Mouse (Mus musculus) cortical plate, adult 2 months (tissue): ENCODE results near the gene Gpx5. TPM values are rescaled to one million over a fixed set of nuclear protein-coding genes. Genes with fewer than 3 reads are reported as not detected.

Source experiments
- H3K27ac ChIP-seq: fragments of 200-500 bp; 2 replicates; pipeline ENCODE4 v1.5.1; 2012; ENCODE audit warnings: low read length, control low read depth, inconsistent platforms; ENCODE audit not compliant: insufficient read depth
- H3K4me1 ChIP-seq: fragments of 200-500 bp; 2 replicates; pipeline ENCODE4 v1.6.1; 2011; ENCODE audit warnings: low read length; ENCODE audit not compliant: control insufficient read depth, insufficient read depth
- H3K4me3 ChIP-seq: fragments of 200-500 bp; 2 replicates; pipeline ENCODE4 v1.5.1; 2011; ENCODE audit warnings: mild to moderate bottlenecking, low read length, control low read depth; ENCODE audit not compliant: insufficient read depth
- CTCF ChIP-seq: fragments of 200-500 bp; IDR thresholded peaks from 2 replicates; pipeline ENCODE4 v1.5.1; 2011; ENCODE audit warnings: mild to moderate bottlenecking, control low read depth, low read length; ENCODE audit not compliant: insufficient read depth; ENCODE audit errors: extremely low read depth
- POLR2A ChIP-seq: fragments of 200-500 bp; IDR thresholded peaks from 2 replicates; pipeline ENCODE4 v1.6.1; 2011; ENCODE audit warnings: mild to moderate bottlenecking, low read length, control low read depth; ENCODE audit not compliant: insufficient read depth; ENCODE audit errors: extremely low read depth
- polyA plus RNA-seq: library from polyadenylated mRNA; depleted of rRNA; stranded (reverse); fragments of >200 nt; gene quantifications from 2 replicates; pipeline ENCODE4 v1.2.3, GENCODE M21; 2012

The Gpx5 gene
- polyA plus RNA-seq, 1 experiment, result 0.10 TPM

DNA sequence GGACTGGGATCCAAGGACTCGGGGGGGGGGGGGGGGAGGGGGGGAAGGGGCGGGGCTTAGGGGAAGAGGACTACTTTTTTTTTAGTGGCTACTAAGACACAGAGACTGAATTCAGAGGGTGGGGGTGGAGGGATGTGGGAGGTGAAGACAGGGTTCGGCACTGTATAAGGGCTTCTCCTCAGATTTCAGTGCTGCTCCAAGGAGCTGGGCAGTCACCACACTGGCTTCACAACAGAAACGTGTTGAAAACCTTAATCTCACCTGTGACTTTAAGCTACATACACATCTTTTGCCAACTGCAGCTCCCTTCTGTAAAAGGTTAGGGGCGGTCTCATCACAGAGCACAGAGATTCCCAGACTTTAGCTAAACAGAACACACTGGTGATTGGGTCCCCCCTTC, 20.3 kb upstream of the Gpx5 start:
- no peak overlapping the region for H3K4me3 ChIP-seq
- no peaks in the 10 kb centered on the region for H3K4me1 ChIP-seq
- H3K27ac ChIP-seq, result no peak overlapping the region
- no peak for TF ChIP-seq CTCF

DNA sequence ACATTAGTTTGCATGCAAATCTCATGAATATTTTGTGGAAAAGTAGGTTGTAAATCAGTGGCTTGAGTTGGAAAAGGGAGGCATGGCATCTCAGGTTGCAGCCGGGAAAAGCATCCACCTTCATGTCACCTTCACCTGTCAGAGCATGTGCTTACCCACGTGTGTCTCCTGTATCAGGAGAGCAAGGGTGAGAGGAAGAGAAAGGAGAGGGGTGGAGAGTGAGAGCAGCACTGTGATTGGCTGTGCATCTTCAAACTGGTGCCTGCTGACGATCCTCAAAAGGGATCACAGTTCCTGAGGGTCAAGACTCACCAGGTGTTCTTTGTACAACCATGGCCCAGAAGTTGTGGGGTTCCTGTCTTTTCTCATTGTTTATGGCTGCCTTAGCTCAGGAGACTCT, 19.4 kb upstream of the Gpx5 start, which contains the start of gene Gpx6:
Gene Gpx6, plus strand, starts transcription at position 200 of the 400 bp plus-strand sequence.
- Histone ChIP-seq H3K27ac (no peak within 1 kb of the TSS), H3K4me1 (no peaks in the 10 kb centered on the region), H3K4me3 (no peak within 1 kb of the TSS)
- TF ChIP-seq POLR2A (no peak), CTCF (no peak)

DNA sequence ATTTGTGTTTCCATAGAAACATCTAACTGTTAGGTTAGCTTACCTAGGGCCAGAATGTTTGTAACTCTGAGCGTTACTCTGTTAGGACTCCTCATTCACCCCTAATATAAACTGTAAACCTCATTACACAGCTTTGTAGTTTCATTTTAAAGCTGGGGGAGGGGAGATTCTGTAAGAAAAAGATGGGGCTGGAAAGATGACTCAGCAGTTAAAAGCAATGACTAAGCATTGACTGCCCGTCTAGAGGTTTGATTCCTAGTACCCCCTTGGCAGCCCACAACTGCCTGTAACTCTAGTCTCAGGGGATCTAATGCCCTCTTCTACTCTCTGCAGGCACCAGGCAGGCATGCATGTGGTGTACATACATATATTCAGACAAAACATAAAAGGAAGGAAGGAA, 17.3 kb upstream of the Gpx5 start:
- no peak overlapping the region for H3K27ac ChIP-seq
- H3K4me3 ChIP-seq, result no peak overlapping the region
- H3K4me1 ChIP-seq, result no peaks in the 10 kb centered on the region
- TF ChIP-seq POLR2A (no peak), CTCF (no peak)

DNA sequence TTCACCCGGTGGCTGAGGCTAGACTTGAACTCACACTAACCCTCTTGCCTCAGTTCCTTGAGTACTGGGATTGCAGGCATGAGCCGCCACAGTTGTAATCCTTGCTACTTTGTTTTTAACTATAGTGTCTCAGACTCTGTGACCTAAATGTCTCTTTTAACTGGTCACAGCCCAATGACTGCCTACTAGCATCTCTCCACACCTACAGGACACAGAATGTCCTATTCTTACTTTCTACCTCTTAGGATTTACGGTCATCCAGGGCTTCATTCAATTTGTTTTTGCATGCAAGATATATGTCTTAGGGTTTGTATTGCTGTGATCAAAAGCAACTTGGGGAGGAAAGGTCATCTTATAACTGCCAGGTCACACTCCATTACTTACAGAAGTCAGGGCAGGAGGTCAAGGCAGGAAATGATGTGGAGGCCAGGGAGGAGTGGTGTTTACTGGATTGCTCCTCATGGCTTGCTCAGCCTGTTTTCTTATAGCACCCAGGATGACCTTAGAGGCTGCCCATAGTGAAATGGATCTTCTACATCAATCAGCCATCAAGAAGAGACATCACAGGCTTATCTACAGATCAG, 12.0 kb upstream of the Gpx5 start:
- Histone ChIP-seq H3K4me3 (no peak overlapping the region), H3K27ac (no peak overlapping the region), H3K4me1 (no peaks in the 10 kb centered on the region)
- no peak for TF ChIP-seq CTCF
- no peak for TF ChIP-seq POLR2A

DNA sequence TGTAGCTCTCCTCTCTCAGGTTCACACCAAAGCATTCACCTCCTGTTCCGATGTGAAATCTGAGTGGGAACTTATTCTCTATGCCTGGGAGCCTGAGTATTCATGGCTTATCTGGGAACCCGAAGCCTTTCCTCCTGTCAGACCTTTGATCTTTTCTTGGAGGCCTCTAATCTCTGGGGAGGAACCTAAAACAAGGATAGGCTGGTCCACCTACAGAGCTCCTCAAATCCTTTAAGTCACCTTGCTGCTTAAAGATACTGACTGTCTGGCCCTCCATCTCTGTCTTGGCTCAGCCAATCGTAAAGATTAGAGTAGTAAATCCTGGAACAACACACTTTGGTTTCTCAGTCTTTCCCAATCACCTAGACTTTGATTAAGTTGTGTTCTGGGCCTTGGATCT, 6.0 kb upstream of the Gpx5 start:
- Histone ChIP-seq H3K27ac (no peak overlapping the region), H3K4me3 (no peak overlapping the region), H3K4me1 (no peaks in the 10 kb centered on the region)
- TF ChIP-seq CTCF (no peak), POLR2A (no peak)

DNA sequence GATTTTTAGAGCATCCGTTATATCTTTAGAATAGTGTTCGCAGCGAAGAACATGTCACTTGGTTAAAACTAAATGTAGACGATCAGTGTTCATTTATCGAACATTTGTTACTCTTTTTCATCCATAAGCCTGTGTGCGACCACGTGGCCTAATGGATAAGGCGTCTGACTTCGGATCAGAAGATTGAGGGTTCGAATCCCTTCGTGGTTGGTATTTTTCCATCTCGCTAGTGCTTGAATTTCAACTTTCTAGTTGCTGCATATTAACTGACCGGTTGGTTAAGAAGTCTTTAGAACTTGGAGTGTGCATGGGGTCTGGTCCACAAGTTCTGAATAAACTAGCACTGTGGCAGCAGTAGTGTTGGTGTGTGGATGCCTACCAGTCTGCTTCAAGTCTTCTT, 13.0 kb downstream of the Gpx5 start:
- TF ChIP-seq CTCF, result no peak
- no peak for TF ChIP-seq POLR2A
- Histone ChIP-seq H3K4me3 (peak overlapping the region; percentile 28), H3K27ac (no peak overlapping the region), H3K4me1 (no peaks in the 10 kb centered on the region)

DNA sequence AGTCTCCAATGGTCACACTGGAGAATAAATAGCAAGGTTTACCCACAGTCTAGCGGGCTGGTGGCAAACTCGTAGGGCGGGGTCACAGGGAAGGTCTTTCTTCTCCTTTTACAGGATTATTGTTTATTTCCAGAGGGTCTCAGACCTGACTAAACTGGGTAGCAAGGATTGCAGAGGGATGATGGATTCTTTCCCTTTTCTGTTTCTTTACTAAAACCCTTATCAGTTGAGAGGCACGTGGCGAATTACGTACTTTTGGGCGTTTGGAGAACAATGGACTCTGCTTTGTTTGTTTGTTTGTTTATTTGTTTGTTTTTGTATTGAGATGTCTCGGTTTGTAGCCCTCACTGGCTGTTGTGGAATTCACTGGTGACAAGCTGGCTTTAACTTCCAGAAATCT, 13.5 kb downstream of the Gpx5 start:
- TF ChIP-seq CTCF (no peak), POLR2A (no peak)
- Histone ChIP-seq H3K4me3 (peak overlapping the region; percentile 28), H3K27ac (no peak overlapping the region), H3K4me1 (no peaks in the 10 kb centered on the region)

DNA sequence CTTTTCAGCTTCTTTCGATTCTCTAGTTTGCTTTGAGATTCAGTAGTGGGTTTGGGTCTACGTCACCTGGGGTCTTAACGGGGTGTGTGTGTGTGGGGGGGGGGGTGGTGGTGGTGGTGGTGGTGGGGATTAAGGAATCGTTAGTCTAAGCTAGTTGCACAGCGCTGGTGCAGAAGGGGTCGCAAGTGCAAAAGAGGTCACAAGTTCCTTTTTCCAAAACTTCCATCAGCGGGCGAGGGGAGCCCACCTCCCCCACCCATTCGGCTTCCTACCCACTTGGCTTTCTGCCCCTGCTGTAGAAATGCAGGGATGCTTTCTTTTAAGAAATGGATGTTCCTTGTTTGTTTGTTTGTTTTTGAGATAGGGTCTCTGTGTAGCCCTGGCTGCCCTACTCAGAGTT, 16.0 kb downstream of the Gpx5 start:
- H3K4me1 ChIP-seq, result no peaks in the 10 kb centered on the region
- H3K4me3 ChIP-seq, result peak overlapping the region; percentile 91
- TF ChIP-seq CTCF (no peak), POLR2A (no peak)
- H3K27ac ChIP-seq, result no peak overlapping the region

DNA sequence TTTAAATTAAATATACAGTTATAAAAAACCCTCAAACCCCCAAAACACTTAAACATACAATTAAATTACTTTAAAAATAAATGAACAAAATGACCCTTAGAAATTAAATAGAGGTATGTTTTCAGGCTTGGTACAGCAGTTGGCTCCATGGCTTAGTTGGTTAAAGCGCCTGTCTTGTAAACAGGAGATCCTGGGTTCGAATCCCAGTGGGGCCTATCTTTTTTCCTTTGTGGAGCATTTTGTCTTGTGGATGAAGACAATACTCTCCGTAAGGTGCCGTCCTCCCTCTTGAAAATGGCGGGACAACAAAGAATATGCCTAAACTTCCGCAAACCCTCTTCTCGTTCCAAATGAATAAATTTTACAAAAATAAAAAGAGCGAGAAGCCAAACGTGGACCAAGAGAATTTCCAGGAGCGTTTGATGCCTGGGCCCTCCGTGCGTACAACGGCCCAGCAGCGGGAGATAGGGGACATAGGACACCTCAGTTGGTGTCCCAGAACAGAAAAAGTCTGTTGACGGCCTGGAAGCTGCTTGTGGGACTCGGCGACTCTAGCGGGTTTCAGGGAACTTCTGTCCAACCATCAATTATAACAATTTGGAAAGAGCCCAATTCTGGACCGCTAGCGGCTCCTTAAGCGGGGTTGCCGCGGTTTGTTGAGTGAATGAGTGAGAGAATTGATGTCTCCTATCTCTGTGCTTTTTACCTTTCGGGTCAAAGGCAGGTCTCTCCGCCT, 16.5 kb downstream of the Gpx5 start:
- H3K27ac ChIP-seq, result no peak overlapping the region
- TF ChIP-seq POLR2A (no peak), CTCF (no peak)
- H3K4me3 ChIP-seq, result peak overlapping the region; percentile 91
- no peaks in the 10 kb centered on the region for H3K4me1 ChIP-seq

DNA sequence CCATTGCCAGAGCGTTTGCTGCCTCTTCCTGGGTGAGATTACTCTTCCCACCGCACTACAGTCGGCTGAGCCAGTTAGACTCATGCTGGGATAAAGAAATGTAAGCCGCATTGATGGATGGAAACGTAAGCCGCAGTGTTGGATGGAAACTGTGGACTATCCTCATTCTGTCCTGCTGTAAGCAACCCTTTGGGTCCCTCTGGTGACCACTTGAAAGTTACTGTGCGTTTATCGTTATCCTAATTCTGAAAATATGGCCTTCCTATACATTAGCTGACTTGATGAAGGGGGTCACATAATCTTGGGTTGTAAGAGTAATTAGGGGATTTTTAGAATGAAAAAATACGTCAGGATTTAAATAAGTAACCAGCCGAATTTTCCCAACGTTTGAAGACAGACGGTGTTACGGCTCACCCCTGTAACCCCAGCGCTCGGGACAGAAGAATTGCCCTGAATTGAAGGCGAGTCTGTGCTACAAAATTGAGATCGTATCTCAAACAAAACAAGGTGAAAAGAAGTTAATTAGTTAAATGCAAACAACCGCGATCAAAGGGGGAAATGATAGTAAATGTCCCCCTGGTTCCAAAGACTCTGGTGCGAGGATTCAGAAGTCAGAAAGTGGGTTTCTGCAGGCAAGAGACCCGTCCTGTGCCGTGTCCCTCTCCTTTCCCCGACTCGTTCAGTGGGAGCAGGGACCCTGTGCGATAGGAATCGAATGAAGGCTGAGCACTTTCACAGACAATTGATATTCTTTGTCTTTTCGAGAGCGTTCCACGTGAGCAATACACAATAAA, 17.3 kb downstream of the Gpx5 start:
- Histone ChIP-seq H3K4me3 (peak overlapping the region; percentile 91), H3K4me1 (no peaks in the 10 kb centered on the region), H3K27ac (no peak overlapping the region)
- no peak for TF ChIP-seq POLR2A
- TF ChIP-seq CTCF, result no peak
